ENCODE assay signal across 17 mouse cellular contexts in the genomic region with DNA sequence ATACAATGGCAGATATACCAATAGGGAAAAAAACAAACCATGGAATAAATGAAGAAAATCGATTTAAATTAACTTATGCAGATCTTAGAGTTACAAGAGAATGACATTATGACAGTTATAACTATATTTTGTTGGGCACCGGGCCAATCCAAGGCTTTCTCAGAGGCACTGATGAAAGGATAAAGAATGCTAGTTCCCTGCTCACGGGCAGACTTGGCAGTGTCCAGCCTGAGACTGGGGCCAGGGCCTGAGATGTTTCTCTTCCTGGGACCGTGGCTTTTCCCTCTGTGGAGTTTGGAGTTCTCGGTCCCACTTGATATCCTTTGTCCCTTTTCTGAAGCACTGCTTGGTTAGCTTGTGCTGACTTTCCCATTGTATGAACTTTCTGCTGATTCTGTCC. TPM values are rescaled to one million over a fixed set of nuclear protein-coding genes. Genes with fewer than 3 reads are reported as not detected.
DNase-seq lines count a peak whose midpoint lies in the region.
"Had no signal": no experiment of that assay in that cellular context is flagged by ENCODE, and none has a peak within 500 bp of the region (broad histone marks: within the 10 kb centered on the region; RNA-seq: fewer than 3 reads in every experiment).

No protein-coding gene starts in this region.

- peak; percentile 2 for DNase-seq in adrenal gland, postnatal 10 days
- DNase-seq in adrenal gland, adult 18-20 months (ENCODE audit: low spot score in 2 of 2): no peak
- DNase-seq in cerebellum, postnatal 10 days: peak; percentile 2 to 7
- no peak for DNase-seq in cerebellum, adult 11-12 months
- DNase-seq in urinary bladder, postnatal 14 days (ENCODE audit: low spot score): peak; percentile 14
- DNase-seq in urinary bladder, postnatal 36 days (ENCODE audit: low spot score in 2 of 2): no peak
- DNase-seq in adipocyte (ENCODE audit: low spot score): peak; percentile 24
- DNase-seq in spleen, adult 12 weeks (ENCODE audit: low spot score): no peak
- DNase-seq: B cell, adult 2 months; cerebellum, adult 11 months; cerebellum, adult 8-10 months; forebrain, postnatal 0 days; gastrocnemius, postnatal 25 days; heart, adult 18-20 months; heart, postnatal 14 days; heart, postnatal 4 days; kidney, adult 2 months had no signal

RNA-seq across cellular contexts. Expression of a gene that starts 46.7 kb away (rescaled TPM):
- 10 to 100 TPM; 20.1 to 21.9 TPM for total RNA-seq in adrenal gland, postnatal 10 days (2021)
- 10 to 100 TPM; 14.2 to 14.9 TPM for total RNA-seq in adrenal gland, adult 18-20 months (2021)

Comparison
In these comparisons a context has a peak if more than half of its experiments do, and no peak if none do; other contexts are left out.
1. DNase-seq: peak in adrenal gland, postnatal 10 days (single experiment), cerebellum, postnatal 10 days (2 of 2), urinary bladder, postnatal 14 days (single experiment) and adipocyte (single experiment); none in adrenal gland, adult 18-20 months (0 of 2), cerebellum, adult 11-12 months (single experiment), urinary bladder, postnatal 36 days (0 of 2) and spleen, adult 12 weeks (single experiment).